Mouse (Mus musculus): ENCODE results near the gene Wdr76. TPM values are rescaled to one million over a fixed set of nuclear protein-coding genes. Genes with fewer than 3 reads are reported as not detected.

Gene Wdr76
- total and polyA plus RNA-seq, 3 experiments = 2.7 to 58.6 (median 56.5) TPM

Other genes starting within 250 kb of the Wdr76 start
- 41.1 and 44.1 TPM in 2 replicates for gene Trp53bp1, start 235.3 kb upstream of the Wdr76 start, total RNA-seq (2014; fragmentation: Nextera tagmentation)
- 20.1 and 21.6 TPM in 2 replicates for gene Trp53bp1, start 235.3 kb upstream of the Wdr76 start, total RNA-seq (2017)
- 16.2 and 25.9 TPM in 2 replicates for gene Trp53bp1, start 235.3 kb upstream of the Wdr76 start, polyA plus RNA-seq (2012)
- gene Map1a, start 217.1 kb upstream of the Wdr76 start, total RNA-seq (2014; fragmentation: Nextera tagmentation) = 2.5 and 3.3 TPM in 2 replicates
- 0.66 and 2.2 TPM in 2 replicates for gene Map1a, start 217.1 kb upstream of the Wdr76 start, total RNA-seq (2017)
- gene Map1a, start 217.1 kb upstream of the Wdr76 start, polyA plus RNA-seq (2012) = 7.0 and 7.4 TPM in 2 replicates
- gene Ppip5k1, start 151.3 kb upstream of the Wdr76 start, total RNA-seq (2014; fragmentation: Nextera tagmentation) = 11.1 and 15.2 TPM in 2 replicates
- gene Ppip5k1, start 151.3 kb upstream of the Wdr76 start, total RNA-seq (2017) = 8.4 and 11.3 TPM in 2 replicates
- 2.0 and 2.6 TPM in 2 replicates for gene Ppip5k1, start 151.3 kb upstream of the Wdr76 start, polyA plus RNA-seq (2012)
- 9.8 TPM in 1 of 2 replicates, not detected in the other for gene Ckmt1, start 149.0 kb upstream of the Wdr76 start, total RNA-seq (2014; fragmentation: Nextera tagmentation)
- gene Ckmt1, start 149.0 kb upstream of the Wdr76 start, total RNA-seq (2017) = 0.55 TPM in 1 of 2 replicates, not detected in the other
- not detected in 2 replicates for gene Ckmt1, start 149.0 kb upstream of the Wdr76 start, polyA plus RNA-seq (2012)
- not detected in 2 replicates for gene Strc, start 119.6 kb upstream of the Wdr76 start, total RNA-seq (2014; fragmentation: Nextera tagmentation)
- 0.05 TPM in 1 of 2 replicates, not detected in the other for gene Strc, start 119.6 kb upstream of the Wdr76 start, total RNA-seq (2017)
- not detected in 2 replicates for gene Strc, start 119.6 kb upstream of the Wdr76 start, polyA plus RNA-seq (2012)
- 233 and 263 TPM in 2 replicates for gene Pdia3, start 92.9 kb upstream of the Wdr76 start, total RNA-seq (2014; fragmentation: Nextera tagmentation)
- gene Pdia3, start 92.9 kb upstream of the Wdr76 start, total RNA-seq (2017) = 90.1 and 104 TPM in 2 replicates
- gene Pdia3, start 92.9 kb upstream of the Wdr76 start, polyA plus RNA-seq (2012) = 315 and 418 TPM in 2 replicates
- gene Catsper2, start 92.9 kb upstream of the Wdr76 start, total RNA-seq (2014; fragmentation: Nextera tagmentation) = 2.9 and 3.4 TPM in 2 replicates
- gene Catsper2, start 92.9 kb upstream of the Wdr76 start, total RNA-seq (2017) = 0.55 and 1.2 TPM in 2 replicates
- gene Catsper2, start 92.9 kb upstream of the Wdr76 start, polyA plus RNA-seq (2012) = 0.11 and 0.13 TPM in 2 replicates
- not detected in 2 replicates for gene Ell3, start 62.4 kb upstream of the Wdr76 start, total RNA-seq (2014; fragmentation: Nextera tagmentation)
- 0.29 TPM in 1 of 2 replicates, not detected in the other for gene Ell3, start 62.4 kb upstream of the Wdr76 start, total RNA-seq (2017)
- 0.02 TPM in 1 of 2 replicates, not detected in the other for gene Ell3, start 62.4 kb upstream of the Wdr76 start, polyA plus RNA-seq (2012)
- gene Serf2, start 57.5 kb upstream of the Wdr76 start, total RNA-seq (2014; fragmentation: Nextera tagmentation) = 123 and 125 TPM in 2 replicates
- 282 and 373 TPM in 2 replicates for gene Serf2, start 57.5 kb upstream of the Wdr76 start, total RNA-seq (2017)
- 206 and 279 TPM in 2 replicates for gene Serf2, start 57.5 kb upstream of the Wdr76 start, polyA plus RNA-seq (2012)
- gene Hypk, start 53.4 kb upstream of the Wdr76 start, total RNA-seq (2014; fragmentation: Nextera tagmentation) = 20.7 and 21.5 TPM in 2 replicates
- gene Hypk, start 53.4 kb upstream of the Wdr76 start, total RNA-seq (2017) = 73.2 and 82.9 TPM in 2 replicates
- gene Hypk, start 53.4 kb upstream of the Wdr76 start, polyA plus RNA-seq (2012) = 112 and 124 TPM in 2 replicates
- gene Serinc4, start 49.9 kb upstream of the Wdr76 start, total RNA-seq (2014; fragmentation: Nextera tagmentation) = not detected in 2 replicates
- 0.58 and 1.3 TPM in 2 replicates for gene Serinc4, start 49.9 kb upstream of the Wdr76 start, total RNA-seq (2017)
- gene Serinc4, start 49.9 kb upstream of the Wdr76 start, polyA plus RNA-seq (2012) = not detected in 2 replicates
- gene Mfap1b, start 32.7 kb upstream of the Wdr76 start, total RNA-seq (2014; fragmentation: Nextera tagmentation) = 36.4 and 42.6 TPM in 2 replicates
- gene Mfap1b, start 32.7 kb upstream of the Wdr76 start, total RNA-seq (2017) = 21.7 and 29.2 TPM in 2 replicates
- 2.5 and 5.3 TPM in 2 replicates for gene Mfap1b, start 32.7 kb upstream of the Wdr76 start, polyA plus RNA-seq (2012)
- 32.5 and 34.1 TPM in 2 replicates for gene Mfap1a, start 58 bp upstream of the Wdr76 start, total RNA-seq (2014; fragmentation: Nextera tagmentation)
- gene Mfap1a, start 58 bp upstream of the Wdr76 start, total RNA-seq (2017) = 54.2 and 57.1 TPM in 2 replicates
- 6.7 and 11.1 TPM in 2 replicates for gene Mfap1a, start 58 bp upstream of the Wdr76 start, polyA plus RNA-seq (2012)

Data from G1E (cell line).